Mouse (Mus musculus) thymus, adult 2 months (tissue): ENCODE data around the gene Slc27a3.

Experiments used
- CTCF ChIP-seq: fragments of 200-500 bp; IDR thresholded peaks from 2 replicates; pipeline ENCODE4 v1.5.1; 2012; ENCODE audit warnings: mild to moderate bottlenecking, control low read depth, low read length, moderate library complexity, borderline replicate concordance; ENCODE audit not compliant: control insufficient read depth, poor library complexity, insufficient read depth; ENCODE audit errors: extremely low read depth
- POLR2A ChIP-seq: fragments of 200-500 bp; IDR thresholded peaks from 2 replicates; pipeline ENCODE4 v1.6.1; 2012; ENCODE audit warnings: mild to moderate bottlenecking, low read length, control low read depth, moderate library complexity; ENCODE audit not compliant: control insufficient read depth, poor library complexity, insufficient read depth; ENCODE audit errors: extremely low read depth

GRCm38 (mm10) chr3:90386817-90387216, 2.9 kb downstream of the Slc27a3 start:
- no peak for TF ChIP-seq POLR2A
- no peak for TF ChIP-seq CTCF
